Mouse (Mus musculus): Measurements from ENCODE around the gene Dusp22. TPM values are rescaled to one million over a fixed set of nuclear protein-coding genes. Genes with fewer than 3 reads are reported as not detected.

Dusp22 gene
- polyA plus RNA-seq, 1 experiment, result 25.0 TPM

DNA sequence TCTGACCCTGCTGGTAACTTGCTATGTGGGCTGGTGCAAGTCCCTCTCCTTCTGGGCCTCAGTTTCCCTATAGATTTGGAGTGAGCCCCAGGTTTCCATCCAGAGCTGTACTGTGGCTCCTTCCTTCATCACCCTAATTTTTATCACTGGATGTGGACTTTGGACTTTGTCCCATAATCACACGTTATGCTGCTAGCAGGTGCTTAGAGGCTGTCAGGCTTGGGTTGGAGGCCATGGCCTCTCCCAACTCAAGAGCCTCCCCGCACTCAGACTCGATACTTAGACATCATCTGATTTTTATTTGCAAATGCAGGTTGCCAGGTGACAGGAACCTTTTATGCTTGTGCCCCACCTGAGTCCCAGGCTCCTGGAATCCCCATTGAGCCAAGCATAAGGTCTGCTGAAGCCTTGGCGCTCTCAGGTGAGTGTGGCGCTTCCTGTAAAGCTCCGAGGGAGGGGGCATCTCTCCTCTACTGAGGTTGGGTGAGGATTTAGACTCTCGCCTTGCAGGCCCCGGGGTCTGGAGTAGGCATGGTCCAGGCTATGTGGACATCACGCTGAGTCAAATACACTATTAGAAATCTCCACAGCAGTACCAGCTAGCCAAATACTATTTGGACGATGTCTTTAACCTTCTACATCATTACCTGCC, 95.2 kb downstream of the Dusp22 start:
- no peak for TF ChIP-seq CTCF (IDR thresholded peaks at IDR 0.05; ENCODE audit: control insufficient read depth, insufficient read depth, insufficient replicate concordance, low read depth, low read length)
- no peak for TF ChIP-seq POLR2A (IDR thresholded peaks at IDR 0.05; ENCODE audit: control insufficient read depth, low read depth, low read length)
- Histone ChIP-seq H3K27ac (ENCODE audit: control insufficient read depth, insufficient read depth, low read depth, low read length) (no peak overlapping the region), H3K4me3 (ENCODE audit: control insufficient read depth, low read depth, low read length) (no peak overlapping the region), H3K36me3 (ENCODE audit: control insufficient read depth, insufficient read depth, low read length) (no peaks in the 10 kb centered on the region), H3K27me3 (ENCODE audit: control insufficient read depth, insufficient read depth, low read length) (no peaks in the 10 kb centered on the region), H3K4me1 (ENCODE audit: control insufficient read depth, insufficient read depth, low read length) (peaks cover under 1% of the 10 kb centered on the region; the same call in 1 of the 2 replicates)

DNA sequence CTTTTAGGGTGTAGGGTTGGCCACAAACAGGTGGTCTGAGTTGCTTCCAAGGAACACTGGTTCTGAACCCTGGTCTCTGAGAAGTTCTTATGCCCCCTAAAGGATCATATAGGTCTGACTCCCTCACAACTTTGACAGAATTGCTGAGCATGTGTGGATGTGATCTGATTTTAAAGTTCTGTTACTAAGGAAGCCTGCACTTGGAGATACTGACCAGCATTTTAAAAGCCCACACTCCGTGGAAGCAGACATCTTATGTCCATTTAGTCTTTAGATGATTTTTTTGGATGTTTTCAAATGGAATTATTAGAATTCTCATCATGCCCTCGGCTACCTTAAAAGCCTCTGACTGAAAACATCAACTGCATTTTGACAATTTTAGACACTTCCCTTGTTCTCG, 95.8 kb downstream of the Dusp22 start:
- Histone ChIP-seq H3K4me3 (ENCODE audit: control insufficient read depth, low read depth, low read length) (no peak overlapping the region), H3K27ac (ENCODE audit: control insufficient read depth, insufficient read depth, low read depth, low read length) (no peak overlapping the region), H3K27me3 (ENCODE audit: control insufficient read depth, insufficient read depth, low read length) (no peaks in the 10 kb centered on the region), H3K4me1 (ENCODE audit: control insufficient read depth, insufficient read depth, low read length) (no peaks in the 10 kb centered on the region; the same call in 1 of the 2 replicates), H3K36me3 (ENCODE audit: control insufficient read depth, insufficient read depth, low read length) (no peaks in the 10 kb centered on the region)
- TF ChIP-seq CTCF (IDR thresholded peaks at IDR 0.05; ENCODE audit: control insufficient read depth, insufficient read depth, insufficient replicate concordance, low read depth, low read length) (no peak), POLR2A (IDR thresholded peaks at IDR 0.05; ENCODE audit: control insufficient read depth, low read depth, low read length) (no peak)

DNA sequence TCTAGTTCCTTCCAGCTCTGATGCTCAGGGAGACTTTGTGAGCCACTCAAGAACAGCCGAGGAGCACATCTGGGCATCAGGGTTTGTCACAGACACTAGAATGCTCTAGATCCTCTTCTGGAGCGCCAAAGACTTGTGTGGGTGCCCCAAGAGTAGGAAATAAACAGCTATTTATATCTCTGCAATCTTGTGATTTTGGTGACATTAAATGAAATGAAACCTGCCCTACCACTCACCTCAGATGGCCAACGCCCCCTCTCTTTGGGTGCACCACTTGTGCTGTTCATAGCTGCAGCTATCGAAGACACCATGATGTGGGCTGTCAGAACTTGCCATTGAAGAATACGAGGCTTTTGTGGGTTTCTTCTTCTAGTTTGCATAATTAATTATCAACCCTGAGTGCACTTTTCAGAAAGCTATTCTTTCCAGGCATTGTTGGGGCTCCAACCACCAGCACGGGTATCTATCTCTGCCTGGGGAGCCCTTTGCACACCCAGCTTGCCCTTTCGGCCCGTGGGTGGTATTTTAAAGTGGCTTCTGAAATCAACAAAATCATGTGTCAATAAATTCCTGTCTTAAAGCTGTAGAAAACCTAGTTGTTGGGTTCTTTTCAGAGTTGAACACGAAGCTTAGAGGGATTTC, 96.3 kb downstream of the Dusp22 start:
- no peaks in the 10 kb centered on the region; the same call in 1 of the 2 replicates for H3K4me1 ChIP-seq (ENCODE audit: control insufficient read depth, insufficient read depth, low read length)
- no peak overlapping the region for H3K27ac ChIP-seq (ENCODE audit: control insufficient read depth, insufficient read depth, low read depth, low read length)
- no peaks in the 10 kb centered on the region for H3K36me3 ChIP-seq (ENCODE audit: control insufficient read depth, insufficient read depth, low read length)
- H3K4me3 ChIP-seq (ENCODE audit: control insufficient read depth, low read depth, low read length), result no peak overlapping the region
- no peaks in the 10 kb centered on the region for H3K27me3 ChIP-seq (ENCODE audit: control insufficient read depth, insufficient read depth, low read length)
- TF ChIP-seq POLR2A (IDR thresholded peaks at IDR 0.05; ENCODE audit: control insufficient read depth, low read depth, low read length), result no peak
- TF ChIP-seq CTCF (IDR thresholded peaks at IDR 0.05; ENCODE audit: control insufficient read depth, insufficient read depth, insufficient replicate concordance, low read depth, low read length), result no peak

DNA sequence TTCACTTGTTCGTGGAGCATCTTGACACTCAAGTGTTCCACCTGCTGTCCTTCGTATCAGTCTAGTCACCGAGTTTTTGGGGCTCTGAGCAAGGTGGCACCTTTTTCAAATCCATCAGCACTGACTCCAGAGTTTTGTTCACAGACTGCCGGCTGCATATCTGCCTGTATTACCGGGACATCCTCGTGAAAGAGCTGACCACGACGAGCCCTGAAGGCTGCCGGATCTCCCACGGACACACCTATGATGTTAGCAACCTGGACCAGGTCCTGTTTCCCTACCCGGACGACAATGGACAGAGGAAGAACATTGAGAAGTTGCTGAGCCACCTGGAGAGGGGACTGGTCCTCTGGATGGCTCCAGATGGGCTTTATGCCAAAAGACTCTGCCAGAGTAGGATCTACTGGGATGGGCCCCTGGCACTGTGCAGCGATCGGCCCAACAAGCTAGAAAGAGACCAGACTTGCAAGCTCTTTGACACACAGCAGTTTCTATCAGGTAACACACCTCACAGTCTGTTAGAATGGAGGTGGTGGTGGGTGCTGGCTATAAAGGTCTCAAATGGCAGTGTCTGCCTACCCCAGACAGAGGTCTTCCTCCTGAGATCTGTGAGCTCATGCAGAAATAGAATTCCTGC, 97.6 kb downstream of the Dusp22 start:
- H3K27ac ChIP-seq (ENCODE audit: control insufficient read depth, insufficient read depth, low read depth, low read length), result no peak overlapping the region
- TF ChIP-seq CTCF (IDR thresholded peaks at IDR 0.05; ENCODE audit: control insufficient read depth, insufficient read depth, insufficient replicate concordance, low read depth, low read length) (no peak), POLR2A (IDR thresholded peaks at IDR 0.05; ENCODE audit: control insufficient read depth, low read depth, low read length) (no peak)
- H3K36me3 ChIP-seq (ENCODE audit: control insufficient read depth, insufficient read depth, low read length), result no peaks in the 10 kb centered on the region

DNA sequence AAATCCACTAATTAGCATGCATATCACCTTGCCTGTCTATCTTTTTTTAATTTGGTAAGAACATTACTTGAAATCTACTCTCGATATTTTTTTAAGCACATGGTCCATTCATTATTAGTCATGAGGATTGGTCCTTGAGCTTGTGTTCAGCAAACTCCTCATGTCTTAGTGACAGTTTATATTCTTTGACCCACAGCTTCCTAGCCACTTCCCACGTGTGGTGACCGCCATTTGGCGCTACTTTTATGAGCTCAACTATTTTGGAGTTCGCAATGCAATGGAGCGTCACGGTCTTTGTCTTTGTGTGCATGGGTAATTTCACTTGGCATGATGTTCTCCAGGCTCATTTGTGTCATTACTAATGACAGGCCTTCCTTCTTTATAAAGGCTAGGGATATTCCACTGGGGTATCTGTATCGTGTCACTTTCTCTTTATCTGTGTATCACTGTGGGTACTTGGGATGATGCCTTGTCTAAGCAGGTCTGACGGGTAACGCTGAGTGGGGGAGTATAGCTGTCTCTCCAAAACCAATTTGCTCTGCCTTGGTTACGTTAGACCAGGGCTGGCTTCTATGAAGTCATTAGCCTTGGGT, 99.1 kb downstream of the Dusp22 start:
- Histone ChIP-seq H3K27ac (ENCODE audit: control insufficient read depth, insufficient read depth, low read depth, low read length) (no peak overlapping the region), H3K4me3 (ENCODE audit: control insufficient read depth, low read depth, low read length) (no peak overlapping the region), H3K27me3 (ENCODE audit: control insufficient read depth, insufficient read depth, low read length) (no peaks in the 10 kb centered on the region), H3K4me1 (ENCODE audit: control insufficient read depth, insufficient read depth, low read length) (no peaks in the 10 kb centered on the region), H3K36me3 (ENCODE audit: control insufficient read depth, insufficient read depth, low read length) (no peaks in the 10 kb centered on the region)
- TF ChIP-seq POLR2A (IDR thresholded peaks at IDR 0.05; ENCODE audit: control insufficient read depth, low read depth, low read length) (no peak), CTCF (IDR thresholded peaks at IDR 0.05; ENCODE audit: control insufficient read depth, insufficient read depth, insufficient replicate concordance, low read depth, low read length) (no peak)

More for the DNA sequence above, 97.6 kb downstream of the Dusp22 start:
- Histone ChIP-seq H3K27me3 (ENCODE audit: control insufficient read depth, insufficient read depth, low read length) (no peaks in the 10 kb centered on the region), H3K4me3 (ENCODE audit: control insufficient read depth, low read depth, low read length) (no peak overlapping the region), H3K4me1 (ENCODE audit: control insufficient read depth, insufficient read depth, low read length) (no peaks in the 10 kb centered on the region)

DNA sequence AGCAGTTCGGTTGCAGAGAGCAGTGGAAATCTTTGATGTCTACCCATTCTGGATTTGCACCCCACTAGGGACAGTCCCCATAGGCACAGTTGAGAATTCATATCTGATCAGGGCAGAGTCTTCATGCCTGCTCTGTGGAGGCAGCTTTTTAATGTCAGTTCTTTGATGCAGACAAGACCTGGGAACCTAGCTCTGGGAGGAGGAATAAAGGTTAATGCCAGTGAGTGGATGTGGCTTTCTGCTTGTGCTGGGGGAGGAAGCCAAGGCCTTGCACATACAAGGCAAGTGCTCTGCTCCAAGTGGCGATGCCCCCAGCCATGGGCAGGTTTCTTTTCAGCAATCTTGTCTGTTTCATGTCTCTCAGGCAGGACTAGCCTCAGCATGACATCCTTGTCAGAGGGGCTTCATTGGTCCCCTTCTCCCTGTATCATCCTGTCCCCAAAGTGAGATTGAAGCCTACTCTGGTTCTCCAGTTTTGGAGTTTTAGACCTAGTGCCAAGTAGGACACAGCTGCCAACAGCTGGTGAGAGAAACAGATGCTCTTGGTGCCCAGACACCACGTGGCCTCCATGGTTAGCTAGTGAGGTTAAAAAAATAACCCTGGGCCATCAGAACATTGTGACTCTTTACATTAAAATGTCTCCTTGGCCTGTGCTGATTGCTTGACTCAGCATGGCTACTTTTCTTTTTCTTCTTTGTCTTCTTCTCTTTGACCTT, 100.7 kb downstream of the Dusp22 start:
- H3K27me3 ChIP-seq (ENCODE audit: control insufficient read depth, insufficient read depth, low read length), result no peaks in the 10 kb centered on the region
- TF ChIP-seq CTCF (IDR thresholded peaks at IDR 0.05; ENCODE audit: control insufficient read depth, insufficient read depth, insufficient replicate concordance, low read depth, low read length) (no peak), POLR2A (IDR thresholded peaks at IDR 0.05; ENCODE audit: control insufficient read depth, low read depth, low read length) (no peak)
- no peaks in the 10 kb centered on the region for H3K36me3 ChIP-seq (ENCODE audit: control insufficient read depth, insufficient read depth, low read length)
- no peak overlapping the region for H3K27ac ChIP-seq (ENCODE audit: control insufficient read depth, insufficient read depth, low read depth, low read length)
- no peaks in the 10 kb centered on the region for H3K4me1 ChIP-seq (ENCODE audit: control insufficient read depth, insufficient read depth, low read length)
- H3K4me3 ChIP-seq (ENCODE audit: control insufficient read depth, low read depth, low read length), result no peak overlapping the region

Other genes starting within 250 kb of the Dusp22 start
- gene Uqcrfs1, start 114.6 kb upstream of the Dusp22 start, polyA plus RNA-seq (2012; rRNA removed), result 72.9 and 74.6 TPM in 2 replicates
- gene Irf4, start 89.2 kb downstream of the Dusp22 start, polyA plus RNA-seq (2012; rRNA removed), result 0.26 and 0.30 TPM in 2 replicates

All from testis, adult 2 months (tissue).